Mouse (Mus musculus) olfactory bulb, adult 2 months (tissue): Measurements from ENCODE around the gene Mnat1. TPM values are rescaled to one million over a fixed set of nuclear protein-coding genes. Genes with fewer than 3 reads are reported as not detected.
A peak's percentile ranks its signal among the peaks of the same experiment; 100 is the strongest.

ENCODE experiments used
- H3K27ac ChIP-seq: fragments of 200-500 bp; 2 replicates; pipeline ENCODE4 v1.5.1; 2012; ENCODE audit warnings: low read depth, low read length; ENCODE audit not compliant: insufficient read depth
- H3K4me1 ChIP-seq: fragments of 200-500 bp; 2 replicates; pipeline ENCODE4 v1.6.1; 2012; ENCODE audit warnings: low read length; ENCODE audit not compliant: control insufficient read depth, insufficient read depth
- H3K4me3 ChIP-seq: fragments of 200-500 bp; 2 replicates; pipeline ENCODE4 v1.5.1; 2012; ENCODE audit warnings: mild to moderate bottlenecking, low read depth, low read length, moderate library complexity; ENCODE audit not compliant: insufficient read depth
- CTCF ChIP-seq: fragments of 200-500 bp; IDR thresholded peaks from 2 replicates; pipeline ENCODE4 v1.5.1; 2012; ENCODE audit warnings: low read depth, mild to moderate bottlenecking, low read length, moderate library complexity; ENCODE audit not compliant: insufficient read depth
- POLR2A ChIP-seq: fragments of 200-500 bp; IDR thresholded peaks from 2 replicates; pipeline ENCODE4 v1.6.1; 2012; ENCODE audit warnings: mild to moderate bottlenecking, low read depth, low read length, moderate library complexity; ENCODE audit not compliant: insufficient read depth
- WGBS: fragments of 180-500 bp; shearing (Covaris S2); methylation state at CpG from one replicate; pipeline ENCODE4 v1.1.7; 2018; 5-methylcytosine and 5-hydroxymethylcytosine counted together
- polyA plus RNA-seq: library from polyadenylated mRNA; stranded (reverse); fragments of >200 nt; gene quantifications from 2 replicates; pipeline ENCODE4 v1.2.4, GENCODE M21; 2012; ENCODE audit warnings: low replicate concordance; ENCODE audit not compliant: missing spikeins, insufficient read depth, insufficient read length

Gene Mnat1
- polyA plus RNA-seq, 1 experiment, result not detected

DNA sequence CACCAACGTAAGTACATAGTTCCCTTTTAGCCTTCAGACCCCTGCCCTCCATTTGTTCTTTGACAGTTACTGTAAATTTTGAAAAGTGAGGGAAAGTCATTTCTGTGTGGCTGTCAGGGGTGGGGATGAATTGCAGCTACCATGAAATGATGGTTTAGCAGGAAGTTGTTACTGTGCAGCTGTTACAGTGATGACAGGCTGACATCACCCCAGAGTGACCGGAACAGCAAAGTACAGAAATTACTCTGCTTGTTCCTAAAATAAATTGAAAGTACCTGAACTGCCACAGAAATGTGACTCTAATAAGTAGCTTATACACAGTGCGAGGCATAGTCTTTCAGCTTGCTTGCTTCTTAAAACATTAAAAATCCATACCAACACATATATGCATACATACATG lies 86.9 kb downstream of the Mnat1 start:
- Histone ChIP-seq H3K4me3 (no peak overlapping the region), H3K27ac (no peak overlapping the region), H3K4me1 (no peaks in the 10 kb centered on the region)
- WGBS, result 84% methylated on average over 3 of the region's 3 CpGs
- TF ChIP-seq POLR2A (no peak), CTCF (no peak)

DNA sequence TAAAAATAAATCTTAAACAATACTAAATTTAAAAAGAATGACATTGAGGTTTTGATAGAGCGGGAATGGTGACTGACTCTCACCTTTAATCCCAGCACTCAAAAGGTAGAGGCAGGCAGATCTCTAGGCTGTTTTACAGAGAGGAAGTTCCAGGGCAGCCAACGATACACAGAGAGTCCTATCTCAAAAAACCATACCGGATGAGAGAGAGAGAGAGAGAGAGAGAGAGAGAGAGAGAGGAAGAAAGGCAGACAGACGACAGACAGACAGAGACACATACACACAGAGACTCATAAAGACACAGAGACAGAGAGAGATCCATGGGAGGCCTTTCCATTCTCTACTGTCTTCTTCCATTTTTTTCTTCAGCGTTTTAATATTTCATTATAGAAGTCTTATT lies 92.3 kb downstream of the Mnat1 start:
- no peak overlapping the region for H3K4me3 ChIP-seq
- no peak overlapping the region for H3K27ac ChIP-seq
- TF ChIP-seq CTCF (no peak), POLR2A (no peak)
- WGBS, result 93% methylated on average over 5 of the region's 5 CpGs
- H3K4me1 ChIP-seq, result no peaks in the 10 kb centered on the region

DNA sequence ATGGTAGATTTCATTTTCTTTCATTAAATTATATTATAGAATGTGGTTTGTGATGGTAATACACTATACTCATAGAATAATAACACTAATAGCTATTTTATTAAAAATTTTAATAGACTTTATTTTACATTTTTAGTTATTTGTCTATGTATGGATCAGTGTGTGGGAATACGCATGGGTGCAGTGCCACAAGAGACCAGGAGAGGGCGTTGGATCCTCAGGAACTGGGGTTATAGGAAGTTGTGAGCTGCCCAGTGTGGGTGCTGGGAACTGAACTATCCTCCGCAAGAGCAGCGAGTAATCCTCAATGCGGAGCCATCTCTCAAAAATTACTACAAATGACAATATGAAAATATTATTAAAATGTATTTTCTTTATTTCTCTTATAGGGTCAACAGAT lies 95.1 kb downstream of the Mnat1 start:
- Histone ChIP-seq H3K27ac (no peak overlapping the region), H3K4me1 (no peaks in the 10 kb centered on the region), H3K4me3 (no peak overlapping the region)
- no peak for TF ChIP-seq POLR2A
- no peak for TF ChIP-seq CTCF
- 89% methylated on average over 5 of the region's 5 CpGs for WGBS

DNA sequence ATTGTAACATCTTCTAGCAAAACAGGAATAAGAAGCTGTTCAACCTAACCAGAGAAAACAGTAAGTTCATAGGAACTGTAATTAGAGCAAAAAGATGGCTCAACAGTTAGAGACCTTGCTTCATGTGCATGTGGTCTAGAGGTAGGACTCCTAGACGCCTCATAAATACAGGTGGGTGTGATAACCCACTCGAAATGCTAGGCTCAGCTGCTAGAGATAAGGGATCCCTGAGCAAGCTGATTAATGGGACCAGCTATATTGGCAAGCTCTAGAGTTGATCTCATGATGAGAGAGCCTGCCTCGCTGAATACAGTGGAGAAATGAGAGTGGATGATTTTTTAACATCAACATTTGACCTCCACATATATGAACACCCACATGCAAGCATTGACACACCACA lies 97.7 kb downstream of the Mnat1 start:
- 95% methylated on average over 3 of the region's 3 CpGs for WGBS
- TF ChIP-seq POLR2A (no peak), CTCF (no peak)
- H3K4me3 ChIP-seq, result no peak overlapping the region
- no peak overlapping the region for H3K27ac ChIP-seq
- no peaks in the 10 kb centered on the region for H3K4me1 ChIP-seq

DNA sequence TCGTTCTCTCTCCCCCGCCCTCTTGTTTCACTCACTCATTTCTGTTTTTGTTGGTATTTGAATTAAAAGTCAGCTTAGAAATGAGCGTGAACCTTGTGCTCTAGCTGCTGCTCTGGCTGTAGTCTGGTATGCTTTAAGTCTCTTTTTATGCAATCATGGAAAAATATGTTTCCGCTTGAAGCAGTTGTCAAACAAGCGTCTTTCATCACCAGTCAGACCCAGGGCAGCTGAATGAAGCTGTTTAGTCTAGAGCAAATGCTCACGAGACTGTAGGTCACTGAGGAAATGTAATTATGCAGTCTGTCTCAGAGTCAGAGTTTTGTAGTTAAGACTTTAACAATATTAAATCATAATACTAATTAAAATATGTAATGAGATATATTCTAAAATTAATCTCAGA lies 100.4 kb downstream of the Mnat1 start:
- H3K4me3 ChIP-seq, result no peak overlapping the region
- WGBS, result 67% methylated on average over 6 of the region's 6 CpGs
- no peaks in the 10 kb centered on the region for H3K4me1 ChIP-seq
- H3K27ac ChIP-seq, result no peak overlapping the region
- TF ChIP-seq CTCF (no peak), POLR2A (no peak)

DNA sequence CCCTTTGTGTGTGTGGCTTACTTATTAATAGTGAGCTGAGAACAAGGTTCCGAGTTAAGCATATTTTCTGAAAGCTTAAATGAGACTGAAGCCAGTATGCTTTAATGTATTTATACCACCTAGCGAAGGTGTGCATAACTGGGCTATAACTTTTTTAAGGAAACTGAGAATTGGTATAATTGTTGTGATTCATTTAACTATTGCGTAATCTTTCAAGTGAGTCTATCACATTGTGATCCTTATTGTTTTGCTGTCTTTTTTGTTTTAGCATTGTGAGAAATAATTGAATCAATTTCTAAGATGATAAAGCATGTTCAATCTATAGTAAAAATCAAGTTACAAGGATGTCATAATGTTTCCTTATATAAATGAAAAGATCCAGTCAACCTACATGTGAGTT lies 104.9 kb downstream of the Mnat1 start:
- Histone ChIP-seq H3K4me1 (no peaks in the 10 kb centered on the region), H3K4me3 (no peak overlapping the region), H3K27ac (no peak overlapping the region)
- TF ChIP-seq POLR2A (no peak), CTCF (no peak)
- 92% methylated on average over 3 of the region's 3 CpGs for WGBS

DNA sequence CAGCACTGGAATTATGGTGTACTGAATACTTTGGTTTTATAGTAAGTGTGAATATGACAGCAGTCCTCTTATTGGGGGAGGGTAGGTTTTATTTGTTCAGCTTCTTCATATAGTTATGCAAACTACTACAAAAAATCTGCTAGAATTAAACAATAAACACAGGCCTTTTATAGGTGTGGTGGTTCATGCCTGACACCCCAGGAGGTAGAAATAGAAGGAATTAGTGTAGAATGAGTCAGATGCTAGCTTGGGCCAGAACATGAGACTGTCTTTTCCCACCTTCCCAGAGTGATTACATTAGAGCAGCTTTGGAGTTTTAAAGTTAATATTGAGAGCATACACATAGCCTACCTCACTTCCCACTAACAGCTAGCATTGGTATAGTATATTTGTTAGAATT lies 106.7 kb downstream of the Mnat1 start:
- Histone ChIP-seq H3K4me3 (no peak overlapping the region), H3K27ac (no peak overlapping the region), H3K4me1 (no peaks in the 10 kb centered on the region)
- TF ChIP-seq CTCF (no peak), POLR2A (no peak)

DNA sequence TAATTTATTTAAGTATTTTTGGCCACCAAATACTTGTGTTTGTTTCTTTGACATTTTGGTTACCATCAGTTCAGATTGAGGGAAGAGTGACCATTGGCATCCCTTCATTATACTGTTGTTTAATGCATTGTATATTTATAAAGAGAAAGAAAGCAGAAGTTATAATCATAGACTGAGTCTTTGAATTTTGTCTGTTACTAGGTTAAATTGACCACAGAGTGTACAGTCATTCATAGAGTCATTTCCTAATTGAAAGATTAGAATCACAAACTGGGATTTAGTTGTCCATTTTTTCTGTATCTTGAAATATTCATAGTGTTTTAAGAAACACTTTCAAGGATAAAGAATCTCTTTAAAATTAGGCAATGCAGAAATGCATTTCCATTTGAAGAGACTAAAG lies 108.0 kb downstream of the Mnat1 start:
- no peak overlapping the region for H3K4me3 ChIP-seq
- H3K4me1 ChIP-seq, result no peaks in the 10 kb centered on the region
- no peak for TF ChIP-seq CTCF
- TF ChIP-seq POLR2A, result no peak
- no peak overlapping the region for H3K27ac ChIP-seq

DNA sequence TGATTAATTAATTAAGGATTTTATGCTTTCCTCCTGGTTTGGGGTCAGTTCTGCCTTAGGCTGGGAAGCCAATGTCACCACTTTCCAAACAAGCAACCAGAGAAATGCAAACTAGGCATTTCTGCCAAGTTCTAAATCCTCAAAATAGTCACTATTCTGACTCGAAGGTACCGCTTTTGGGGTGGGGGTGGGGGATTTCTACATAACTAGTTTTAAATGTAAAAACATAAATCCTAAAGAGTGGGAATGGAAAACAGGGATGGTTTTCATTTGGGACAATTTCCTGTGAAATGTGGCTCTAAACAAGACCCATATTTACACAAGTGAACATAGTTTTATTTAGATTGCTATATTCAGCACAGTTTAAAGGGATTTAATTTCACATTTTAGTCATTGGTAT lies 109.1 kb downstream of the Mnat1 start:
- TF ChIP-seq POLR2A, result no peak
- no peak for TF ChIP-seq CTCF
- Histone ChIP-seq H3K4me1 (no peaks in the 10 kb centered on the region), H3K27ac (no peak overlapping the region), H3K4me3 (no peak overlapping the region)
- WGBS, result 22% methylated on average over 2 of the region's 2 CpGs

DNA sequence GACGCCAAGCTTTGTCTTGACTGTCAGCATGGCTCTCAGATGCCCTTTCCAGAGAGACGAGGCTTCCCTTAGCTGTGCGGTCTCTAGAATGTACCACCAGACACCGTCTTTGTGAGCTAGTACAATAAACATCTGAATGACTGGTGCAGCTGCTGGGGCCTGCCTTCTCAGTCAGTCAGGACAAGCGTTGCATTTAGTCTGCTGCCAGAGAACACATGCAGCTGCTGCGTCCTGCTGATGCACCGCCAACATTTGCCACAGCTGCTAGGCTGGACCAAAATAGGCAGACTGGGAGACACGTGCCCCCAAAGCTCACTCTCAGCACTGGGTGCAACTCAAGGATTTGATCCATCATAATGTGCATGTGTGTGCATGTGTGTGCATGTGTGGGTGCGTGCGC lies 118.4 kb downstream of the Mnat1 start:
- 23% methylated on average over 10 of the region's 10 CpGs for WGBS
- peaks cover 5% of the 10 kb centered on the region for H3K4me1 ChIP-seq
- peak overlapping the region; percentile 75 for H3K27ac ChIP-seq
- TF ChIP-seq POLR2A (no peak), CTCF (no peak)
- no peak overlapping the region for H3K4me3 ChIP-seq
